Mouse (Mus musculus) olfactory bulb, adult 2 months (tissue): Measurements from ENCODE around the gene Cadm4. TPM values are rescaled to one million over a fixed set of nuclear protein-coding genes. Genes with fewer than 3 reads are reported as not detected.

Source experiments
- H3K27ac ChIP-seq: fragments of 200-500 bp; 2 replicates; pipeline ENCODE4 v1.5.1; 2012; ENCODE audit warnings: low read depth, low read length; ENCODE audit not compliant: insufficient read depth
- H3K4me1 ChIP-seq: fragments of 200-500 bp; 2 replicates; pipeline ENCODE4 v1.6.1; 2012; ENCODE audit warnings: low read length; ENCODE audit not compliant: control insufficient read depth, insufficient read depth
- H3K4me3 ChIP-seq: fragments of 200-500 bp; 2 replicates; pipeline ENCODE4 v1.5.1; 2012; ENCODE audit warnings: mild to moderate bottlenecking, low read depth, low read length, moderate library complexity; ENCODE audit not compliant: insufficient read depth
- CTCF ChIP-seq: fragments of 200-500 bp; IDR thresholded peaks from 2 replicates; pipeline ENCODE4 v1.5.1; 2012; ENCODE audit warnings: low read depth, mild to moderate bottlenecking, low read length, moderate library complexity; ENCODE audit not compliant: insufficient read depth
- POLR2A ChIP-seq: fragments of 200-500 bp; IDR thresholded peaks from 2 replicates; pipeline ENCODE4 v1.6.1; 2012; ENCODE audit warnings: mild to moderate bottlenecking, low read depth, low read length, moderate library complexity; ENCODE audit not compliant: insufficient read depth
- WGBS: fragments of 180-500 bp; shearing (Covaris S2); methylation state at CpG from one replicate; pipeline ENCODE4 v1.1.7; 2018; 5-methylcytosine and 5-hydroxymethylcytosine counted together
- polyA plus RNA-seq: library from polyadenylated mRNA; stranded (reverse); fragments of >200 nt; gene quantifications from 2 replicates; pipeline ENCODE4 v1.2.4, GENCODE M21; 2012; ENCODE audit warnings: low replicate concordance; ENCODE audit not compliant: missing spikeins, insufficient read depth, insufficient read length

Gene Cadm4
- polyA plus RNA-seq, 1 experiment = not detected

DNA sequence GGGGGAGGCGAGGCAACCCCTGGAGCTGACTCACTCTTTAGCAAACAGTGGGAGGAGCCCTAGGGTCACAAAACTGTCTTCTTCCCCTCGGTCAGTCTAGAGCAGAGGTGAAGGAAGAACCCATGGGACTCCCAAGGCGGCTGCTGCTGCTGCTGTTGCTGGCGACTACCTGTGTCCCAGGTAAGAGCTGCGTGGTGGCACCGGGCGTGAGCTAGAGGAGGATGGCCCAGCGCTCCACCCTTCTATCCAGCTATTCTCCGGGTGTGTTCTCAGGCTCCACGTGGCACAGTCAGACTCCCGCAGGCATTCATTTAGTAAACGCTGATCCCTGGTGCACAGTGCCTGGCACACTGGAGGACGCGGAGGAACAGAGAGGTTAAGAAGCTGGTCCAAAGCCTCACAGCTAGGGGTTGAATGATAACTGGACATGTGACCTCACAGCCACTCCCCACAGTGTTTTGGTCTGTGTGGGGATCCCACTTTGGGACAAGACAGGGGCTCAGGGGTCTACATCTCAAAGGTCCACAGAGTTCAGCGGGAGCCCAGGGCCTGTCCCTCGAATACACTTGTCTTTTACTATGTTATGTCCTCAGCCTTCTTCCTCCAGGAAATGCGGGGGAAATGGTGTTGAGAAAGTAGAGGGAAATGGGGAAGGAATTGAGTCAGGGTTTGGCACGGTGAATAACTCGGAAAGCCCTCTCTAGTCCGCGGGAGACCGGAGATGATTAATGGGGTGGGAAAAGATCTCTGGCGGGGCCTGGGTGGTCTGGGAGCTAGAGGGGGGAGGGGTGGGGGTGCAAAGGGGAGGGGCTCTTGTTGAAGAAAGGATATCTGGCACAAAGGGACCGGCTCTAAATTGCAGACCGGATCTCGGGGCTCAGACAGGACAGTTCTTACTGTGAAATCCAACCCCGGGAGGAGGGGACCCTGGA lies 19.2 kb upstream of the Cadm4 start, which contains the start of gene Plaur:
Plaur (plus strand) TSS at position 97 of the 932 bp plus-strand sequence.
- peaks cover 7% of the 10 kb centered on the region for H3K4me1 ChIP-seq
- peak within 1 kb of the TSS; percentile 18; the same call in 1 of the 2 replicates for H3K4me3 ChIP-seq
- TF ChIP-seq CTCF (no peak), POLR2A (no peak)
- no peak within 1 kb of the TSS for H3K27ac ChIP-seq
- 4% methylated on average over 27 of the region's 27 CpGs for WGBS

DNA sequence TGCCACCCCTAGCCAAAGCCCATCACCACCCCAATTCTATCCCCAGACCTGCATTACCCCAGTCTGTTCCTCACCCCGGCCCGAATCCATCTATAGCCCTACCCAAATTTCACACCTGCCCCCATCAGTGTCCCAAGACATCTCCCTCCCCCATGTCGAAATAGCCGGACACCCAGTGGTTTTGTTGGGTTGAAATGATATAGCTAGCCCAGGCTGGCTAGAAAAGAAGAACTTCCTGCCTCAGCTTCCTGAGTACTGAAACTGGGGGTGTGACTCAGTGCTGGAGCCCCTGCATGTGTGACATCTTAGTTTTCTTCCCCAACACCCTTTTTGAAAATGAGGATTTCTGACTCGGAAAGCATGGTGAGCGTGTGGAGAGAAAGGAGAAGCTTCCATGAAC lies 15.0 kb upstream of the Cadm4 start:
- TF ChIP-seq CTCF (no peak), POLR2A (no peak)
- Histone ChIP-seq H3K4me3 (no peak overlapping the region), H3K4me1 (peaks cover 11% of the 10 kb centered on the region), H3K27ac (no peak overlapping the region)
- 91% methylated on average over 6 of the region's 6 CpGs for WGBS

DNA sequence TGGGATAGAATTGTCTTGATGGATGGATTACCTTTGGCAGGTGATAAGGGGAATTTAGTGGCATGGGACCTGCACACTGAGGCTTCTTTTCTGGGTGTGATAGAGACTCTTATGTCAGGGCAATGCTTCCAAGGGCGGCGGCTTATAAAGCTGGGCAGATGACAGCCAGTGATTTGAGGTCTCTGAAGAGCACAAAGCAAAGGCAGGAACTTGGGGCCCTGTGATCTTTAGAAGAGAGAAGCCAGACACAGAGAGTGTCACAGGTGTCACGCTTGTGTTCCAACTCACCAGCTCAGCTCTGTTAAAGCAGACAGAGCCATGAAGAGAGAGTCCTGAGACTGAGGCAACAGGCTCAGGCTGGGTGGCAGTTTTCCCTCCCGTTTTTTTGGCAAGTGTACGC lies 13.9 kb upstream of the Cadm4 start:
- H3K27ac ChIP-seq = no peak overlapping the region
- TF ChIP-seq POLR2A (no peak), CTCF (no peak)

DNA sequence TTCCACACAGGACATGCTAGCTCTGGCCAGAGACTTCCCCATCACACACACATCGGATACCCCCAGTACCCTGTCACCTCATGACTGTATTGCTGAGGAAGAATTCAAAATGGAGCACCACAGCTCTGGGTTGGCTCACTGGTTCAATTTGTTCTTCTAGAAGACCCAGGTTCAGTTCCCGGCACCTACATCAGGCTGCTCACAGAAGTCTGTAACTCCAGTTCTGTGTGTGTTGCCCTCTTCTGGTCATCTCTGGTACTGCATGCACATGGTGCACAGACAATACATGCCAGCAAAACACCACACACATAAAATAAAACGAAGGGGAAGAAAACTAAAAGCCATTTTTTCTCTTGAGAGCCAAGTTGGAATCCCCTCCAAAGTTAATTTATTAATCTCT lies 12.7 kb upstream of the Cadm4 start:
- no peak overlapping the region for H3K27ac ChIP-seq
- WGBS = 79% methylated on average over 3 of the region's 3 CpGs
- peaks cover 5% of the 10 kb centered on the region for H3K4me1 ChIP-seq
- no peak overlapping the region for H3K4me3 ChIP-seq
- TF ChIP-seq POLR2A (no peak), CTCF (no peak)

More for the DNA sequence above, 13.9 kb upstream of the Cadm4 start:
- Histone ChIP-seq H3K4me3 (no peak overlapping the region), H3K4me1 (peaks cover 4% of the 10 kb centered on the region)
- 86% methylated on average over 5 of the region's 5 CpGs for WGBS

DNA sequence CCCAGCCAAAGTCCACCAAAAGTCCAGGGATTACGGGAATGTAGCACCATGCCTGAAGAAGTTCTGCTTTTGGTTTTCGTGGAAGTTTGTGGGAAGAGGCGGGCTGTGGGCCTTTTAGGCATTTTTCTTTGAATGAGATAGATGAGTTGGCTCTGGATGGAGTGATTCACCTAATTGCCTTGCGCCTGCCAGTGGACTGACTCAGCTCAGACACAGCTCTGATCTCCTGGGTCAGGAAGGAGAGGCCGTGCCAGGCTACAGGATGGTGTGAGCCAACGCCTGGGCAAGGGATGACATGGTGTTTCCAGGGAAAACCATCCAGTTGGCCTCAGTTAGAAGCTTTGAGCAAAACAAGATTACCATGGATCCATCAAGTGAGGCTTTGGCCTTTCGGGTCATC lies 11.5 kb upstream of the Cadm4 start:
- H3K4me1 ChIP-seq = peaks cover 15% of the 10 kb centered on the region
- 68% methylated on average over 7 of the region's 7 CpGs for WGBS
- no peak overlapping the region for H3K4me3 ChIP-seq
- H3K27ac ChIP-seq = no peak overlapping the region
- no peak for TF ChIP-seq CTCF
- no peak for TF ChIP-seq POLR2A

- Histone ChIP-seq H3K27ac (no peak overlapping the region), H3K4me1 (peaks cover 15% of the 10 kb centered on the region), H3K4me3 (no peak overlapping the region)
- WGBS = 64% methylated on average over 6 of the region's 6 CpGs
- no peak for TF ChIP-seq POLR2A
- TF ChIP-seq CTCF = no peak
Measured at GRCm38 (mm10) chr7:24472442-24472841, 9.4 kb upstream of the Cadm4 start.

- TF ChIP-seq CTCF = peak; percentile 53; the same call in 1 of the 2 replicates
- TF ChIP-seq POLR2A = no peak
- no peak overlapping the region for H3K4me3 ChIP-seq
- H3K27ac ChIP-seq = no peak overlapping the region
- 71% methylated on average over 7 of the region's 7 CpGs for WGBS
- H3K4me1 ChIP-seq = peaks cover 15% of the 10 kb centered on the region
Measured at GRCm38 (mm10) chr7:24472937-24473336, 8.9 kb upstream of the Cadm4 start.

GRCm38 (mm10) chr7:24473913-24474529 lies 7.8 kb upstream of the Cadm4 start:
- H3K27ac ChIP-seq = no peak overlapping the region

GRCm38 (mm10) chr7:24474811-24475506 lies 6.9 kb upstream of the Cadm4 start:
- Histone ChIP-seq H3K4me1 (peaks cover 15% of the 10 kb centered on the region), H3K4me3 (no peak overlapping the region), H3K27ac (no peak overlapping the region)
- TF ChIP-seq POLR2A = no peak
- TF ChIP-seq CTCF = no peak; the same call in 1 of the 2 replicates
- 28% methylated on average over 21 of the region's 21 CpGs for WGBS

More at GRCm38 (mm10) chr7:24473913-24474529, 7.8 kb upstream of the Cadm4 start:
- WGBS = 28% methylated on average over 10 of the region's 10 CpGs
- TF ChIP-seq CTCF (peak; percentile 75; the same call in 1 of the 2 replicates), POLR2A (no peak)
- Histone ChIP-seq H3K4me3 (no peak overlapping the region), H3K4me1 (peaks cover 15% of the 10 kb centered on the region)
